Mouse (Mus musculus): Measurements from ENCODE around the gene Nwd2.

GRCm38 (mm10) chr5:63817270-63817669 lies 168.4 kb downstream of the Nwd2 start:
- TF ChIP-seq POLR2A (IDR thresholded peaks at IDR 0.05; ENCODE audit: insufficient read depth, low read depth, low read length) (no peak), CTCF (IDR thresholded peaks at IDR 0.05; ENCODE audit: insufficient read depth, low read depth, low read length) (no peak)
